Mouse (Mus musculus): ENCODE data around the gene Scrn2. TPM values are rescaled to one million over a fixed set of nuclear protein-coding genes. Genes with fewer than 3 reads are reported as not detected.
A peak's percentile ranks its signal among the peaks of the same experiment; 100 is the strongest.

Scrn2 gene
- polyA plus RNA-seq, 1 experiment from 2014 or later = 12.5 TPM

- 74% methylated on average over 12 of the region's 12 CpGs for WGBS
- Histone ChIP-seq H3K4me3 (ENCODE audit: low read depth, low read length) (no peak overlapping the region), H3K9ac (ENCODE audit: low read length) (no peak overlapping the region), H3K36me3 (ENCODE audit: control insufficient read depth, insufficient read depth, low read length) (no peaks in the 10 kb centered on the region), H3K27me3 (ENCODE audit: control insufficient read depth, insufficient read depth, low read length) (no peaks in the 10 kb centered on the region), H3K27ac (replicated peaks) (no peak overlapping the region), H3K9me3 (ENCODE audit: control insufficient read depth, low read length) (no peaks in the 10 kb centered on the region), H3K4me2 (replicated peaks; ENCODE audit: low read depth) (no peak overlapping the region), H3K4me1 (replicated peaks; ENCODE audit: control insufficient read depth, insufficient read depth) (no peaks in the 10 kb centered on the region)
- no peak for DNase-seq (ENCODE audit: low spot score)
- TF ChIP-seq EP300 (optimal IDR thresholded peaks at IDR 0.05) = no peak
- no peak for TF ChIP-seq CTCF (IDR thresholded peaks at IDR 0.05; ENCODE audit: low read depth)
- no peak for ATAC-seq (ENCODE audit: low FRiP score, low TSS enrichment)
Observed at GRCm38 (mm10) chr11:97031977-97032376, 2.2 kb downstream of the Scrn2 start.

- DNase-seq (ENCODE audit: low spot score) (no peak), ATAC-seq (ENCODE audit: low FRiP score, low TSS enrichment) (no peak)
- H3K27me3 ChIP-seq (ENCODE audit: control insufficient read depth, insufficient read depth, low read length) = no peaks in the 10 kb centered on the region
- H3K4me3 ChIP-seq (ENCODE audit: low read depth, low read length) = no peak overlapping the region
- no peaks in the 10 kb centered on the region for H3K36me3 ChIP-seq (ENCODE audit: control insufficient read depth, insufficient read depth, low read length)
- no peak overlapping the region for H3K27ac ChIP-seq (replicated peaks)
- 94% methylated on average over 4 of the region's 4 CpGs for WGBS
- H3K9me3 ChIP-seq (ENCODE audit: control insufficient read depth, low read length) = no peaks in the 10 kb centered on the region
- H3K9ac ChIP-seq (ENCODE audit: low read length) = no peak overlapping the region
- no peak for TF ChIP-seq EP300 (optimal IDR thresholded peaks at IDR 0.05)
- no peak for TF ChIP-seq CTCF (IDR thresholded peaks at IDR 0.05; ENCODE audit: low read depth)
- no peaks in the 10 kb centered on the region for H3K4me1 ChIP-seq (replicated peaks; ENCODE audit: control insufficient read depth, insufficient read depth)
- no peak overlapping the region for H3K4me2 ChIP-seq (replicated peaks; ENCODE audit: low read depth)
Observed at GRCm38 (mm10) chr11:97032499-97032898, 2.8 kb downstream of the Scrn2 start.

- Histone ChIP-seq H3K9ac (ENCODE audit: low read length) (no peak overlapping the region), H3K4me3 (ENCODE audit: low read depth, low read length) (no peak overlapping the region), H3K4me2 (replicated peaks; ENCODE audit: low read depth) (no peak overlapping the region), H3K36me3 (ENCODE audit: control insufficient read depth, insufficient read depth, low read length) (no peaks in the 10 kb centered on the region), H3K9me3 (ENCODE audit: control insufficient read depth, low read length) (no peaks in the 10 kb centered on the region), H3K27me3 (ENCODE audit: control insufficient read depth, insufficient read depth, low read length) (no peaks in the 10 kb centered on the region), H3K27ac (replicated peaks) (no peak overlapping the region), H3K4me1 (replicated peaks; ENCODE audit: control insufficient read depth, insufficient read depth) (no peaks in the 10 kb centered on the region)
- ATAC-seq (ENCODE audit: low FRiP score, low TSS enrichment) (no peak), DNase-seq (ENCODE audit: low spot score) (no peak)
- WGBS = 82% methylated on average over 4 of the region's 4 CpGs
- TF ChIP-seq CTCF (IDR thresholded peaks at IDR 0.05; ENCODE audit: low read depth) (no peak), EP300 (optimal IDR thresholded peaks at IDR 0.05) (no peak)
Observed at GRCm38 (mm10) chr11:97033781-97034180, 4.0 kb downstream of the Scrn2 start.

GRCm38 (mm10) chr11:97036141-97036540, 6.4 kb downstream of the Scrn2 start:
- DNase-seq (ENCODE audit: low spot score) (no peak), ATAC-seq (ENCODE audit: low FRiP score, low TSS enrichment) (no peak)
- 73% methylated on average over 5 of the region's 5 CpGs for WGBS
- H3K27ac ChIP-seq (replicated peaks) = no peak overlapping the region
- TF ChIP-seq CTCF (IDR thresholded peaks at IDR 0.05; ENCODE audit: low read depth) (no peak), EP300 (optimal IDR thresholded peaks at IDR 0.05) (no peak)
- no peaks in the 10 kb centered on the region for H3K36me3 ChIP-seq (ENCODE audit: control insufficient read depth, insufficient read depth, low read length)
- H3K4me3 ChIP-seq (ENCODE audit: low read depth, low read length) = no peak overlapping the region
- no peaks in the 10 kb centered on the region for H3K9me3 ChIP-seq (ENCODE audit: control insufficient read depth, low read length)
- H3K27me3 ChIP-seq (ENCODE audit: control insufficient read depth, insufficient read depth, low read length) = no peaks in the 10 kb centered on the region
- no peak overlapping the region for H3K9ac ChIP-seq (ENCODE audit: low read length)
- H3K4me2 ChIP-seq (replicated peaks; ENCODE audit: low read depth) = no peak overlapping the region
- H3K4me1 ChIP-seq (replicated peaks; ENCODE audit: control insufficient read depth, insufficient read depth) = no peaks in the 10 kb centered on the region

GRCm38 (mm10) chr11:97038881-97039280, 9.1 kb downstream of the Scrn2 start:
- H3K4me2 ChIP-seq (replicated peaks; ENCODE audit: low read depth) = no peak overlapping the region
- ATAC-seq (ENCODE audit: low FRiP score, low TSS enrichment) (no peak), DNase-seq (ENCODE audit: low spot score) (no peak)
- H3K27me3 ChIP-seq (ENCODE audit: control insufficient read depth, insufficient read depth, low read length) = no peaks in the 10 kb centered on the region
- H3K36me3 ChIP-seq (ENCODE audit: control insufficient read depth, insufficient read depth, low read length) = no peaks in the 10 kb centered on the region
- 69% methylated on average over 7 of the region's 7 CpGs for WGBS
- no peaks in the 10 kb centered on the region for H3K9me3 ChIP-seq (ENCODE audit: control insufficient read depth, low read length)
- H3K27ac ChIP-seq (replicated peaks) = no peak overlapping the region
- H3K9ac ChIP-seq (ENCODE audit: low read length) = no peak overlapping the region
- 0 out of 2 replicates have a peak, but pooled peaks cover 3% of the 10 kb centered on the region for H3K4me1 ChIP-seq (replicated peaks; ENCODE audit: control insufficient read depth, insufficient read depth)
- no peak overlapping the region for H3K4me3 ChIP-seq (ENCODE audit: low read depth, low read length)
- no peak for TF ChIP-seq CTCF (IDR thresholded peaks at IDR 0.05; ENCODE audit: low read depth)
- TF ChIP-seq EP300 (optimal IDR thresholded peaks at IDR 0.05) = no peak

GRCm38 (mm10) chr11:97040301-97041021, 10.7 kb downstream of the Scrn2 start:
- Histone ChIP-seq H3K4me1 (replicated peaks; ENCODE audit: control insufficient read depth, insufficient read depth) (0 out of 2 replicates have a peak, but pooled peaks cover 3% of the 10 kb centered on the region), H3K9ac (ENCODE audit: low read length) (no peak overlapping the region)
- 32% methylated on average over 12 of the region's 12 CpGs for WGBS

More at GRCm38 (mm10) chr11:97040301-97041021, 10.7 kb downstream of the Scrn2 start:
- no peak for TF ChIP-seq CTCF (IDR thresholded peaks at IDR 0.05; ENCODE audit: low read depth)
- TF ChIP-seq EP300 (optimal IDR thresholded peaks at IDR 0.05) = no peak
- H3K4me3 ChIP-seq (ENCODE audit: low read depth, low read length) = peak overlapping the region; percentile 72
- DNase-seq (ENCODE audit: low spot score) = no peak
- H3K9me3 ChIP-seq (ENCODE audit: control insufficient read depth, low read length) = no peaks in the 10 kb centered on the region
- no peak overlapping the region for H3K27ac ChIP-seq (replicated peaks)
- H3K4me2 ChIP-seq (replicated peaks; ENCODE audit: low read depth) = peak overlapping the region; percentile 81
- no peaks in the 10 kb centered on the region for H3K27me3 ChIP-seq (ENCODE audit: control insufficient read depth, insufficient read depth, low read length)
- ATAC-seq (ENCODE audit: low FRiP score, low TSS enrichment) = no peak
- no peaks in the 10 kb centered on the region for H3K36me3 ChIP-seq (ENCODE audit: control insufficient read depth, insufficient read depth, low read length)
